Mouse (Mus musculus) spleen, adult 18-20 months (tissue): Measurements from ENCODE around the gene Cblb.
A peak's percentile ranks its signal among the peaks of the same experiment; 100 is the strongest.

Experiments
- DNase-seq, 2 experiments: peaks; one replicate each; pipeline ENCODE4 v3.0.0; 2022; ENCODE audit warnings: mixed read lengths in 2 of 2

Cblb gene

GRCm38 (mm10) chr16:52040937-52041336 lies 9.9 kb downstream of the Cblb start:
- no peak for DNase-seq

GRCm38 (mm10) chr16:52042667-52043379 lies 11.8 kb downstream of the Cblb start:
- DNase-seq: no peak

GRCm38 (mm10) chr16:52043380-52044117 lies 12.5 kb downstream of the Cblb start:
- no peak for DNase-seq

- no peak for DNase-seq
These were observed 13.5 kb downstream of the Cblb start for GRCm38 (mm10) chr16:52044518-52044917.

- DNase-seq: no peak
These were observed 14.0 kb downstream of the Cblb start for GRCm38 (mm10) chr16:52044985-52045384.

- DNase-seq: no peak
These were observed 15.4 kb downstream of the Cblb start for GRCm38 (mm10) chr16:52046464-52046863.

- DNase-seq: no peak
These were observed 20.1 kb downstream of the Cblb start for GRCm38 (mm10) chr16:52051106-52051505.

GRCm38 (mm10) chr16:52052734-52053133 lies 21.7 kb downstream of the Cblb start:
- no peak for DNase-seq

- no peak for DNase-seq
These were observed 24.2 kb downstream of the Cblb start for GRCm38 (mm10) chr16:52055236-52055635.

- no peak for DNase-seq
These were observed 25.1 kb downstream of the Cblb start for GRCm38 (mm10) chr16:52056164-52056563.

- DNase-seq: no peak
These were observed 26.3 kb downstream of the Cblb start for GRCm38 (mm10) chr16:52057335-52057734.

GRCm38 (mm10) chr16:52059535-52059934 lies 28.5 kb downstream of the Cblb start:
- no peak for DNase-seq

GRCm38 (mm10) chr16:52060100-52060719 lies 29.2 kb downstream of the Cblb start:
- DNase-seq: peak; percentile 75 to 84

GRCm38 (mm10) chr16:52061015-52061481 lies 30.0 kb downstream of the Cblb start:
- DNase-seq: peak in 1 of 2 experiments; percentile 31

GRCm38 (mm10) chr16:52064309-52065105 lies 33.5 kb downstream of the Cblb start:
- no peak for DNase-seq

- DNase-seq: no peak
These were observed 36.8 kb downstream of the Cblb start for GRCm38 (mm10) chr16:52067632-52068516.

GRCm38 (mm10) chr16:52068517-52068874 lies 37.5 kb downstream of the Cblb start:
- no peak for DNase-seq

GRCm38 (mm10) chr16:52069648-52070047 lies 38.6 kb downstream of the Cblb start:
- DNase-seq: no peak

- no peak for DNase-seq
These were observed 39.1 kb downstream of the Cblb start for GRCm38 (mm10) chr16:52070128-52070527.

GRCm38 (mm10) chr16:52071290-52071689 lies 40.3 kb downstream of the Cblb start:
- no peak for DNase-seq

GRCm38 (mm10) chr16:52071766-52072209 lies 40.8 kb downstream of the Cblb start:
- no peak for DNase-seq

- no peak for DNase-seq
These were observed 45.6 kb downstream of the Cblb start for GRCm38 (mm10) chr16:52076652-52077051.
